Mouse (Mus musculus) lung, postnatal 10 days (tissue): ENCODE results near the gene Bmpr1b.

ENCODE experiments used
- DNase-seq: peaks from one replicate; pipeline ENCODE4 v3.0.0; 2021

Gene Bmpr1b

GRCm38 (mm10) chr3:141897698-141898097 lies 271.5 kb downstream of the Bmpr1b start:
- DNase-seq: no peak

- DNase-seq: no peak
These were observed 272.2 kb downstream of the Bmpr1b start for GRCm38 (mm10) chr3:141896870-141897554.

GRCm38 (mm10) chr3:141895096-141895495 lies 274.1 kb downstream of the Bmpr1b start:
- no peak for DNase-seq

- no peak for DNase-seq
These were observed 278.6 kb downstream of the Bmpr1b start for GRCm38 (mm10) chr3:141890668-141891067.

GRCm38 (mm10) chr3:141887476-141888274 lies 281.6 kb downstream of the Bmpr1b start:
- peak; percentile 4 for DNase-seq

GRCm38 (mm10) chr3:141884190-141884589 lies 285.0 kb downstream of the Bmpr1b start:
- no peak for DNase-seq

- no peak for DNase-seq
These were observed 286.7 kb downstream of the Bmpr1b start for GRCm38 (mm10) chr3:141882496-141882895.

- DNase-seq: no peak
These were observed 296.7 kb downstream of the Bmpr1b start for GRCm38 (mm10) chr3:141872337-141873042.

- DNase-seq: no peak
These were observed 297.4 kb downstream of the Bmpr1b start for GRCm38 (mm10) chr3:141871805-141872204.

- peak; percentile 55 for DNase-seq
These were observed 306.3 kb downstream of the Bmpr1b start for GRCm38 (mm10) chr3:141862816-141863461.

GRCm38 (mm10) chr3:141857123-141857522 lies 312.1 kb downstream of the Bmpr1b start:
- DNase-seq: no peak

GRCm38 (mm10) chr3:141854339-141854738 lies 314.9 kb downstream of the Bmpr1b start:
- DNase-seq: no peak

- DNase-seq: no peak
These were observed 319.1 kb downstream of the Bmpr1b start for GRCm38 (mm10) chr3:141850141-141850540.

- DNase-seq: no peak
These were observed 320.0 kb downstream of the Bmpr1b start for GRCm38 (mm10) chr3:141849206-141849605.

GRCm38 (mm10) chr3:141838864-141839263 lies 330.4 kb downstream of the Bmpr1b start:
- DNase-seq: peak; percentile 15

GRCm38 (mm10) chr3:141831135-141831534 lies 338.1 kb downstream of the Bmpr1b start:
- DNase-seq: peak; percentile 61

- DNase-seq: no peak
These were observed 340.9 kb downstream of the Bmpr1b start for GRCm38 (mm10) chr3:141828301-141828700.

- DNase-seq: peak; percentile 32
These were observed 349.8 kb downstream of the Bmpr1b start for GRCm38 (mm10) chr3:141819331-141819941.

- DNase-seq: no peak
These were observed 350.5 kb downstream of the Bmpr1b start for GRCm38 (mm10) chr3:141818615-141819312.

- DNase-seq: no peak
These were observed 354.4 kb downstream of the Bmpr1b start for GRCm38 (mm10) chr3:141814776-141815175.

GRCm38 (mm10) chr3:141811348-141811747 lies 357.9 kb downstream of the Bmpr1b start:
- DNase-seq: peak; percentile 60

- no peak for DNase-seq
These were observed 358.3 kb downstream of the Bmpr1b start for GRCm38 (mm10) chr3:141810944-141811343.
